Mouse (Mus musculus): ENCODE data around the gene Spem2. TPM values are rescaled to one million over a fixed set of nuclear protein-coding genes. Genes with fewer than 3 reads are reported as not detected.

Gene Spem2
- total and polyA plus RNA-seq, 3 experiments: not detected

DNA sequence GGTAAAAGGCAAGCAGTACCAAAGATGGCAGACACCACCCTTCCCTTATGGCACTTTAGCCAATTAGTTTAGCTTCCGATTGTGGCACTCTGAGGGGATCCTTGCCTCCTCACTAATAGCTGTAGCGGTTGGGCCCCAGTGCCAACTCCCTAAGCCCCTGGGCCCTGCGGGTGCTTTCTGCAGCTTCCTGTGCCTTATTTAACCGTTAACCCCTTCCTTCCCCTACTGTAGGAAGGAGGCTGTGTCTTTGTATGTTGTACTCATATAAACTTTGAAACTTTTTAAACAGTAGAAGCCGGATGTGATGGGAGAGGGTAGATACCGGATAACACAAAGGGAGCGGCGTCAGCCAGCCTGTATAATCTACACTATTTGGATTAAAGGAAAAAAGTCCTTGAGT, 32.5 kb upstream of the Spem2 start:
- dilution Hi-C loops (cut with MboI; ENCODE audit: extremely low pct_ligation_motif_present, extremely low pct_unique_long_range_greater_than_20kb, low sequenced_read_pairs): no loop called here
- no peak overlapping the region for H3K9ac ChIP-seq (ENCODE audit: insufficient read depth, low read depth)
- DNase-seq (ENCODE audit: extremely low read depth): no peak
- H3K4me3 ChIP-seq (replicated peaks in 1 of 3; ENCODE audit: low read depth in 2 of 3, low read length in 2 of 3, poor library complexity in 1 of 3): no peak overlapping the region
- TF ChIP-seq RCOR1 (conservative IDR thresholded peaks at IDR 0.05; ENCODE audit: low read depth, low read length): no peak
- no peak for TF ChIP-seq CHD2 (IDR thresholded peaks at IDR 0.05; ENCODE audit: low read length)
- TF ChIP-seq MAZ (IDR thresholded peaks at IDR 0.05; ENCODE audit: low read depth, low read length): no peak
- no peak for TF ChIP-seq NELFE (IDR thresholded peaks at IDR 0.05; ENCODE audit: low read depth, low read length)
- no peak for TF ChIP-seq JUND (conservative IDR thresholded peaks at IDR 0.05; ENCODE audit: low read depth, low read length)
- TF ChIP-seq JUN (IDR thresholded peaks at IDR 0.05; ENCODE audit: insufficient read depth, low read depth, low read length): no peak
- no peak for TF ChIP-seq SIN3A (IDR thresholded peaks at IDR 0.05; ENCODE audit: low read length)
- TF ChIP-seq CTCF (conservative IDR thresholded peaks at IDR 0.05 in 1 of 2, IDR thresholded peaks at IDR 0.05 in 1 of 2; ENCODE audit: low read depth in 2 of 2, low read length in 2 of 2): no peak
- no peak for TF ChIP-seq TCF12 (IDR thresholded peaks at IDR 0.05; ENCODE audit: low read depth, low read length)
- TF ChIP-seq IRF4 (IDR thresholded peaks at IDR 0.05; ENCODE audit: low read depth, low read length): no peak
- TF ChIP-seq CHD1 (IDR thresholded peaks at IDR 0.05; ENCODE audit: low read depth, low read length): no peak
- no peak for TF ChIP-seq POLR2A (IDR thresholded peaks at IDR 0.05; ENCODE audit: low read depth, low read length)
- no peak for TF ChIP-seq MAX (IDR thresholded peaks at IDR 0.05; ENCODE audit: low read length)
- H3K4me2 ChIP-seq (ENCODE audit: insufficient read depth, low read depth, poor library complexity, severe bottlenecking): no peak overlapping the region
- H3K27ac ChIP-seq (ENCODE audit: insufficient read depth, low read depth): no peak overlapping the region
- no peaks in the 10 kb centered on the region for H3K9me3 ChIP-seq (replicated peaks; ENCODE audit: low read length)
- peaks cover 0 to 47% of the 10 kb centered on the region in 2 experiments for H3K36me3 ChIP-seq (replicated peaks in 1 of 2; ENCODE audit: control insufficient read depth in 1 of 2, insufficient read depth in 1 of 2, low read length in 1 of 2)
- peaks cover 5 to 24% of the 10 kb centered on the region in 2 experiments for H3K4me1 ChIP-seq (ENCODE audit: control insufficient read depth in 1 of 2, insufficient read depth in 2 of 2)
- in situ Hi-C loops (cut with MboI; ENCODE audit: low pct_ligation_motif_present, low pct_unique_long_range_greater_than_20kb, low sequenced_read_pairs): no loop called here
- H3K79me2 ChIP-seq (replicated peaks; ENCODE audit: control insufficient read depth, extremely low read depth, insufficient read depth, poor library complexity, severe bottlenecking): no peaks in the 10 kb centered on the region
- no peaks in the 10 kb centered on the region for H3K27me3 ChIP-seq (replicated peaks)

- no peak overlapping the region for H3K4me2 ChIP-seq (ENCODE audit: insufficient read depth, low read depth, poor library complexity, severe bottlenecking)
Observed at GRCm38 (mm10) chr11:69849884-69850283, 31.6 kb upstream of the Spem2 start.

More at GRCm38 (mm10) chr11:69849884-69850283, 31.6 kb upstream of the Spem2 start:
- Histone ChIP-seq H3K9me3 (replicated peaks; ENCODE audit: low read length) (no peaks in the 10 kb centered on the region), H3K4me1 (ENCODE audit: control insufficient read depth in 1 of 2, insufficient read depth in 2 of 2) (peaks cover 5 to 24% of the 10 kb centered on the region in 2 experiments), H3K79me2 (replicated peaks; ENCODE audit: control insufficient read depth, extremely low read depth, insufficient read depth, poor library complexity, severe bottlenecking) (no peaks in the 10 kb centered on the region), H3K36me3 (replicated peaks in 1 of 2; ENCODE audit: control insufficient read depth in 1 of 2, insufficient read depth in 1 of 2, low read length in 1 of 2) (peaks cover 0 to 47% of the 10 kb centered on the region in 2 experiments), H3K9ac (ENCODE audit: insufficient read depth, low read depth) (no peak overlapping the region), H3K27ac (ENCODE audit: insufficient read depth, low read depth) (no peak overlapping the region), H3K4me3 (replicated peaks in 1 of 3; ENCODE audit: low read depth in 2 of 3, low read length in 2 of 3, poor library complexity in 1 of 3) (no peak overlapping the region), H3K27me3 (replicated peaks) (no peaks in the 10 kb centered on the region)
- in situ Hi-C loops (cut with MboI; ENCODE audit: low pct_ligation_motif_present, low pct_unique_long_range_greater_than_20kb, low sequenced_read_pairs) (no loop called here), dilution Hi-C loops (cut with MboI; ENCODE audit: extremely low pct_ligation_motif_present, extremely low pct_unique_long_range_greater_than_20kb, low sequenced_read_pairs) (no loop called here)
- TF ChIP-seq MAX (IDR thresholded peaks at IDR 0.05; ENCODE audit: low read length): no peak
- TF ChIP-seq POLR2A (IDR thresholded peaks at IDR 0.05; ENCODE audit: low read depth, low read length): no peak
- no peak for TF ChIP-seq NRF1 (IDR thresholded peaks at IDR 0.05; ENCODE audit: low read depth, low read length)
- TF ChIP-seq NELFE (IDR thresholded peaks at IDR 0.05; ENCODE audit: low read depth, low read length): no peak
- TF ChIP-seq PAX5 (IDR thresholded peaks at IDR 0.05; ENCODE audit: low read length): no peak
- no peak for TF ChIP-seq CTCF (conservative IDR thresholded peaks at IDR 0.05 in 1 of 2, IDR thresholded peaks at IDR 0.05 in 1 of 2; ENCODE audit: low read depth in 2 of 2, low read length in 2 of 2)
- no peak for TF ChIP-seq MAZ (IDR thresholded peaks at IDR 0.05; ENCODE audit: low read depth, low read length)
- no peak for TF ChIP-seq UBTF (IDR thresholded peaks at IDR 0.05; ENCODE audit: low read depth, low read length)
- DNase-seq (ENCODE audit: extremely low read depth): no peak

All from CH12.LX (cell line).